Mouse (Mus musculus) naive thymus-derived CD4-positive, alpha-beta T cell, adult 2 months (primary cell): ENCODE results near the gene Bola3.

Source experiments
- DNase-seq: peaks from one replicate; pipeline ENCODE4 v3.0.0-alpha.2; 2011; ENCODE audit warnings: low read depth

The Bola3 gene

GRCm38 (mm10) chr6:83395544-83396229, 46.7 kb downstream of the Bola3 start:
- DNase-seq, result no peak

- DNase-seq, result no peak
Measured at GRCm38 (mm10) chr6:83396711-83397110, 47.8 kb downstream of the Bola3 start.

- DNase-seq, result no peak
Measured at GRCm38 (mm10) chr6:83397728-83398127, 48.8 kb downstream of the Bola3 start.

GRCm38 (mm10) chr6:83399790-83400189, 50.8 kb downstream of the Bola3 start:
- no peak for DNase-seq

GRCm38 (mm10) chr6:83403481-83403880, 54.5 kb downstream of the Bola3 start:
- DNase-seq, result no peak

- DNase-seq, result no peak
Measured at GRCm38 (mm10) chr6:83404571-83404970, 55.6 kb downstream of the Bola3 start.

GRCm38 (mm10) chr6:83405511-83406064, 56.6 kb downstream of the Bola3 start:
- DNase-seq, result no peak

- no peak for DNase-seq
Measured at GRCm38 (mm10) chr6:83408510-83408909, 59.6 kb downstream of the Bola3 start.
